In the genomic region with DNA sequence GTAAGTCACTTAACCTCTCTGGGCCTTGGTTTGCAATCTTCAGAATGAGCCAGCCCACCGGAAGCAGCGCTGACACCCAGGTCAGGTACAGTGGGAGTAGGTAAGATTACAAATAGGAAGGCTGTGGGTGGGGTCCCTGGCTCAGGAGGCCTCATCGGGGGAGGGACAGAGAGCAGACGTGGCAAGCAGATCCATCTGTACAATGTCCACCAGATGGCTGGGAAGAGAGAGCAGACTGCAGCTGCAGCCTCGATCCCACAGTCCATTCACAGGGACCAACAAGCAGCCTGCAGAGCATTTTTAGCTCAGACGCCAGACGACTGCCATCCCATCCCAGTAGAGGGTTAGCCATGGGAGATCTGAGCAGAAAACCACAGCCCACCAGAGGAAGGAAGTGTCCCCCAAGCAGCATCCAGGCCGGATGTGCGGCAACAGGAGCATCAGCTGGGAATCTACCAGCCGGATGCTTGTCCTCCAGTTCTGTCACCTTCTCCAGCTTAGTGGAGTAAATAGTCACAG, we compare ENCODE assay signal across 7 mouse cellular contexts. TPM values are rescaled to one million over a fixed set of nuclear protein-coding genes. Genes with fewer than 3 reads are reported as not detected.
DNase-seq lines count a peak whose midpoint lies in the region; ATAC-seq lines count a peak whose summit lies in the region.

No protein-coding gene starts in this region.

- peaks cover 36% of the 10 kb centered on the region for H3K36me3 ChIP-seq in megakaryocyte, embryonic 14.5 days (replicated peaks; ENCODE audit: low read length)
- no peaks in the 10 kb centered on the region for H3K36me3 ChIP-seq in embryonic facial prominence, embryonic 12.5 days
- H3K36me3 ChIP-seq in hindbrain, embryonic 15.5 days = no peaks in the 10 kb centered on the region

- DNase-seq in lung, postnatal 4 days = peak; percentile 54 to 65
- peak; percentile 67 for DNase-seq in yolk sac, embryonic 10.5 days (ENCODE audit: low spot score)
- DNase-seq in left cerebral cortex, postnatal 10 days (ENCODE audit: extremely low spot score in 1 of 2, low spot score in 2 of 2) = no peak

- H3K27ac ChIP-seq in embryonic facial prominence, embryonic 12.5 days = peak overlapping the region; percentile 55
- peak overlapping the region; percentile 54 for H3K27ac ChIP-seq in hindbrain, embryonic 15.5 days (replicated peaks)

- peaks cover 7% of the 10 kb centered on the region; the same call in 1 of the 2 replicates for H3K9me3 ChIP-seq in megakaryocyte, embryonic 14.5 days
- no peaks in the 10 kb centered on the region for H3K9me3 ChIP-seq in embryonic facial prominence, embryonic 12.5 days
- no peaks in the 10 kb centered on the region for H3K9me3 ChIP-seq in hindbrain, embryonic 15.5 days

- 42% methylated on average over 10 of the region's 10 CpGs for WGBS in embryonic facial prominence, embryonic 12.5 days
- WGBS in hindbrain, embryonic 15.5 days = 33% methylated on average over 10 of the region's 10 CpGs

- peaks cover 79% of the 10 kb centered on the region for H3K4me1 ChIP-seq in megakaryocyte, embryonic 14.5 days
- peaks cover 52% of the 10 kb centered on the region for H3K4me1 ChIP-seq in embryonic facial prominence, embryonic 12.5 days
- peaks cover 67% of the 10 kb centered on the region for H3K4me1 ChIP-seq in hindbrain, embryonic 15.5 days (replicated peaks)

- H3K27me3 ChIP-seq in megakaryocyte, embryonic 14.5 days (replicated peaks) = peaks cover 19% of the 10 kb centered on the region
- H3K27me3 ChIP-seq in embryonic facial prominence, embryonic 12.5 days = 0 out of 2 replicates have a peak, but pooled peaks cover 4% of the 10 kb centered on the region
- no peaks in the 10 kb centered on the region for H3K27me3 ChIP-seq in hindbrain, embryonic 15.5 days

- H3K4me2 ChIP-seq in embryonic facial prominence, embryonic 12.5 days (replicated peaks) = peak overlapping the region; percentile 28
- H3K4me2 ChIP-seq in hindbrain, embryonic 15.5 days = peak overlapping the region; percentile 64

- intact Hi-C loops in left cerebral cortex, postnatal 10 days (cut with DNase I) = loop anchor here (5.0 kb wide), 1 partner anchor 40 kb away; no protein-coding TSS in a partner anchor

- ATAC-seq in megakaryocyte, adult 5-6 weeks (ENCODE audit: poor library complexity, severe bottlenecking) = no peak
- no peak for ATAC-seq in embryonic facial prominence, embryonic 12.5 days (ENCODE audit: insufficient number of reproducible peaks, insufficient read depth, low FRiP score, low TSS enrichment)
- no peak for ATAC-seq in hindbrain, embryonic 15.5 days (ENCODE audit: low FRiP score, low read depth)

- peak overlapping the region; percentile 99 for H3K4me3 ChIP-seq in megakaryocyte, embryonic 14.5 days (replicated peaks)
- H3K4me3 ChIP-seq in embryonic facial prominence, embryonic 12.5 days = no peak overlapping the region; the same call in 1 of the 2 replicates
- H3K4me3 ChIP-seq in hindbrain, embryonic 15.5 days = peak overlapping the region; percentile 89

- H3K9ac ChIP-seq in embryonic facial prominence, embryonic 12.5 days = peak overlapping the region; percentile 33; the same call in 1 of the 2 replicates
- peak overlapping the region; percentile 39 for H3K9ac ChIP-seq in hindbrain, embryonic 15.5 days

RNA-seq across cellular contexts. Expression of gene Cotl1, which starts 2.7 kb away (rescaled TPM):
- polyA plus RNA-seq in megakaryocyte, embryonic 14.5 days (2012; ENCODE audit: insufficient read depth, low replicate concordance) = 413 and 593 TPM in 2 replicates
- 526 and 619 TPM in 2 replicates for total RNA-seq in megakaryocyte, adult 5-6 weeks (2015)
- 490 and 532 TPM in 2 replicates for total RNA-seq in megakaryocyte, adult 5-6 weeks (2017)
- polyA plus RNA-seq in embryonic facial prominence, embryonic 12.5 days (2016; fragmentation: Nextera tagmentation; extraction: Ambion mirVana) = 85.9 and 130 TPM in 2 replicates
- 147 and 151 TPM in 2 replicates for polyA plus RNA-seq in hindbrain, embryonic 15.5 days (2015; fragmentation: Nextera tagmentation; extraction: Ambion mirVana)
- 100 to 1,000 TPM in 1 of 2 experiments, 10 to 100 TPM in 1; 96.5 to 100 TPM for total RNA-seq in left cerebral cortex, postnatal 10 days (2021)

RNA-seq across cellular contexts. Expression of gene Klhl36, which starts 24.5 kb away (rescaled TPM):
- polyA plus RNA-seq in megakaryocyte, embryonic 14.5 days (2012; ENCODE audit: insufficient read depth, low replicate concordance) = 5.2 and 14.1 TPM in 2 replicates
- total RNA-seq in megakaryocyte, adult 5-6 weeks (2015) = 2.7 and 5.5 TPM in 2 replicates
- 8.5 and 9.2 TPM in 2 replicates for total RNA-seq in megakaryocyte, adult 5-6 weeks (2017)
- 11.0 and 12.5 TPM in 2 replicates for polyA plus RNA-seq in embryonic facial prominence, embryonic 12.5 days (2016; fragmentation: Nextera tagmentation; extraction: Ambion mirVana)
- polyA plus RNA-seq in hindbrain, embryonic 15.5 days (2015; fragmentation: Nextera tagmentation; extraction: Ambion mirVana) = 17.3 TPM in 2 replicates
- 1 to 10 TPM; 7.3 to 8.2 TPM for total RNA-seq in left cerebral cortex, postnatal 10 days (2021)

RNA-seq across cellular contexts. Expression of gene Tldc1, which starts 59.4 kb away (rescaled TPM):
- 1.7 and 2.0 TPM in 2 replicates for polyA plus RNA-seq in megakaryocyte, embryonic 14.5 days (2012; ENCODE audit: insufficient read depth, low replicate concordance)
- 2.2 and 2.6 TPM in 2 replicates for total RNA-seq in megakaryocyte, adult 5-6 weeks (2015)
- 2.9 and 4.3 TPM in 2 replicates for total RNA-seq in megakaryocyte, adult 5-6 weeks (2017)
- polyA plus RNA-seq in embryonic facial prominence, embryonic 12.5 days (2016; fragmentation: Nextera tagmentation; extraction: Ambion mirVana) = 11.6 and 14.4 TPM in 2 replicates
- 10.1 and 13.2 TPM in 2 replicates for polyA plus RNA-seq in hindbrain, embryonic 15.5 days (2015; fragmentation: Nextera tagmentation; extraction: Ambion mirVana)
- total RNA-seq in left cerebral cortex, postnatal 10 days (2021) = 10 to 100 TPM; 14.2 to 15.9 TPM

Comparison
In these comparisons a context has a peak if more than half of its experiments do, and no peak if none do; other contexts are left out.
1. DNase-seq: peak in lung, postnatal 4 days (2 of 2) and yolk sac, embryonic 10.5 days (single experiment); none in left cerebral cortex, postnatal 10 days (0 of 2).